Mouse (Mus musculus): ENCODE results near the gene Rpl37a. TPM values are rescaled to one million over a fixed set of nuclear protein-coding genes. Genes with fewer than 3 reads are reported as not detected.

Gene Rpl37a
- polyA plus RNA-seq (2012): 159 and 200 TPM in 2 replicates

DNA sequence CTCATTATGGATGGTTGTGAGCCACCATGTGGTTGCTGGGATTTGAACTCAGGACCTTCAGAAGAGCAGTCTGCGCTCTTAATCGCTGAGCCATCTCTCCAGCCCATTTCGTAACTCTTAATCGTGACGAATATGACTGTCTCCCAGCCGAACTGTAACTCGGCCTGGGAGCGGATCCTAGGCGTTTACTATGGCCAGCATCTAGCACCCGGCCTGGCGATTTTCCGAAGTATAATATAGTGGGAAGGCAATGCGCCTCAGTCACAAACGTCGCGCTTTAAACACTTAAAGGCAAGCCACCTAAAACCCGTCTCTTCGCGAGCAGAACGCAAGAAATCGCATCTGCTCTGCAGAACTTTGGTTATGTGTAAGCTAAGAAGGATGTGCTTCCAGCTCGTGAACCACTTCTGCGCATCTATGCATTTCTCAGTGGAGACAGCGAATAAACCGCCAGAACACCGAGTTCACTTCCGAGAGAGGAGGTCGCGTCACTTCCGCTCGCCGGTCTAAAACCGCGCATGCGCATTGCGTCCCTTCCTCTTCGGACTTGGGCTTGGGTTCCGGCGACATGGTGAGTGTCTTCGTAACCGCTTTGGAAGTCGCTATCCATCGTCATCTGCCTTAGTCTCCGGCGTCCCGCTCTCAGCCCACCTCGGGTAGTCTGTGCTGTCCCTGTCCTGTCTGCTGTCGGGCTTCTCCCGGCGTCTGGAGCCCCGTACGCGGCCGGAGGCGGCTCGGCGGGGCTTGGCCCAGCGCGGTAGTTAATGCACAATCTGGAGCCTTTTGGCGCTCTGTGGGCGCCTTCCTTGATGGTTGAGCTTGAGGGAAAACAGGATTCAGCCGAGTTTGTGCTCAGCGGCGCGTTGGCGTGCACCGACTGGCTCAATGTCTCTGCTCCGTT lies at the start of gene Rpl37a:
TSS of gene Rpl37a (plus strand) at position 538 of the 901 bp plus-strand sequence.
- TF ChIP-seq GATA1 (IDR thresholded peaks at IDR 0.05; ENCODE audit: low read length): no peak

DNA sequence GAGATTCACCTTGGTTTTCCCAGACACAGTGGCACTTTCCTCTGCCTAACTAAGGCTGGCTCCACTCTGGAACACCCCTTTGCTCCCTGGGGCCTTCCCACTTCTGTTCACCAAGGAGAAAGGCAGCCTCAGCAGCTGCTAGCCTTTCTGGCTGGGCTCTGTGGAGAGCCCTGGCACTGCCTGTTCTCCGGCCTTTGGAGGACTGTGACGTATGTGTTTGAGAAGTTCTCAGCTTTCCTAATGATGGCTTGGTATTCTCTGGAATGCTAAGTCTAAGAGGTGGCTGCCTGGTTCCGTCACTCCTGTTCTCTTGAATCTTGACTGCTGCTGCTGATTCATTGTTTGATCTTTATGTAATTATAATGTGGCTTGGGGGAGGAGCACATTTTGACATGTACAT lies 38.0 kb upstream of the Rpl37a start:
- TF ChIP-seq GATA1 (IDR thresholded peaks at IDR 0.05; ENCODE audit: low read length): no peak

DNA sequence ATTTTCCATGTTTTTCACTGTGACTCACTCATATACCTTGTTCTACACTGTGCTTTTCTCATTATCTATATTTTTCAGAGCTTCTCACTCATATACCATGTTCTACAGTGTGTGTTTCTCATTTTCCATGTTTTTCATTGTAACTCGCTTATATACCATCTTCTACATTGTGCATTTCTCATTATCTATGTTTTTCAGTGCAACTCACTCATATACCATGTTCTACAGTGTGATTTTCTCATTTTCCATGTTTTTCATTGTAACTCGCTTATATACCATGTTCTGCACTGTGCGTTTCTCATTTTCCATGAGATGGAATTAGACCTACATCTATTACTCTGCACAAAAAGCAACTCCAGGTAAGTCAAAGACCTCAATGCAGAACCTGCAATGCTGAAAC lies 14.8 kb upstream of the Rpl37a start:
- no peak for TF ChIP-seq GATA1 (IDR thresholded peaks at IDR 0.05; ENCODE audit: low read length)

DNA sequence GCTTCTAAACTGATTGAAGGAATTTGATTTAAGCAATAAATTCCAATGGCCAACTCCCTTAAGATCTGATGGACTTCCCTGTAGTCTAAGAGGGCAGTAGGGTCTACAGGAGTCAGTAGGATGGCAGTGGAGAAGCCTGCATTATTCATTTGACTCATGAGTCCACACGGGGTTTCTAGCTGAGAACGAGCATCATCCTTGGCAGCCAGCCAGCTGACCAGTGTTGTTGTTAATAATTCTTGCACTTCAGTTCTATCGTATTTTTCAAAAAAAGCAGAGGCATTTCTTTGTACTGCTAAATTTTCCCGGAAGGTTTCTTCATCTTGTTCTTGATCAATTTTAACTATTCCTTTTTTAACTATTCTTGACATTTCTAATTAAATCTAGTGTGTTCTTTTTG lies 12.4 kb upstream of the Rpl37a start:
- TF ChIP-seq GATA1 (IDR thresholded peaks at IDR 0.05; ENCODE audit: low read length): no peak

DNA sequence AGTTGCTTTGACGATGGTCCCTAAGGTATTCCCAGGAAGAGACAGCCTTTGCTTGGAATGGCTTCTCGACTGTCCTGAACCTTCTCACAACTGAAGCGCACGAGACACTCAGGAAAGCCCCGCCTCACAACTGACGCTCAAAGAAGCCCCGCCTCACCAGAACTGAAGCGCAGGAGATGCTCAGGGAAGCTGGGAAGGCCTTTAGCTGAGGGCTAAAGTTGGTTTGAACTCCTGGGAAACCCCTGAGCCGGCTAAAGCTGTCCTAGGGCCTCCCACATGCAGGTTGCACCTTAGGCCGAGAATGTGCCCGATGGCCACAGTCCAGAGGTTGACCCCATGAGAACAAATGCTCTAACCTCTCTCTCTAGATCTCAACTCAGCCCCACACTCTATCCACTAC lies 10.6 kb upstream of the Rpl37a start, which contains the start of gene Ankar:
TSS of gene Ankar (minus strand) at position 101 of the 400 bp plus-strand sequence.
- TF ChIP-seq GATA1 (IDR thresholded peaks at IDR 0.05; ENCODE audit: low read length): no peak

DNA sequence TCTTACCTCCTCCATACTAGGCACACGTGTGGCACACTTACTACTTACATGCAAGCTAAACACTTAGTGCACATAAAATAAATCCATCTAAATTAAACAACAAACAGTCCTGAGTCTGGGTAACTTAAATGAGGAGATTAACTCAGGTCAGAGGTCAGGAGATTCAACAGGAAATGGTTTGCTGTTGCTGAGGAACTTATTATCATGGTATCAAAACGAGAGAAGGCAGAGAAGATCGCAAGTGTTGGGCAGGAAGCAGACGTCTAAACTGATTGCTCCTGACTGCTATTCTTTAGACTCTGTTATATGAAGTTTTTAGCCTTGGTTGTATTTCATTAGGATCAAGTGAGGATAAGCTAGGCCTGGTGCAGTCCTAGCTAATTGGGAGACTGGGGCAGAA lies 3.6 kb upstream of the Rpl37a start:
- no peak for TF ChIP-seq GATA1 (IDR thresholded peaks at IDR 0.05; ENCODE audit: low read length)

DNA sequence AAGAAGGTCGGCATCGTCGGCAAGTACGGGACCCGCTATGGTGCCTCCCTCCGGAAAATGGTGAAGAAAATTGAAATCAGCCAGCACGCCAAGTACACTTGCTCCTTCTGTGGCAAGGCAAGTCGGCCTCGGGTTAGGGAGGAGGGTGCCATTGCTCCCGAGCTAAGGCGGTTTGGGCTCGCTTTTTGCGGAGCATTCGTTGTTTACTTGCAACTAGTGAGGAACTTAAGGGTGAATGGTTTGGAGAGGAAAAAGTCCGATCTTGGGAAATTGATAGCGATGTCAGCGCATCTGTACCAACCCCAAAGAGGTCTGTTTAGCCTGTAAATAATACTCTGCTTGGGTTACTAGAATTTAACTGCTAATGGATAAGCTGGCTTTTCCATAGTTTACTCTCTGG lies 594 bp downstream of the Rpl37a start:
- TF ChIP-seq GATA1 (IDR thresholded peaks at IDR 0.05; ENCODE audit: low read length): no peak

DNA sequence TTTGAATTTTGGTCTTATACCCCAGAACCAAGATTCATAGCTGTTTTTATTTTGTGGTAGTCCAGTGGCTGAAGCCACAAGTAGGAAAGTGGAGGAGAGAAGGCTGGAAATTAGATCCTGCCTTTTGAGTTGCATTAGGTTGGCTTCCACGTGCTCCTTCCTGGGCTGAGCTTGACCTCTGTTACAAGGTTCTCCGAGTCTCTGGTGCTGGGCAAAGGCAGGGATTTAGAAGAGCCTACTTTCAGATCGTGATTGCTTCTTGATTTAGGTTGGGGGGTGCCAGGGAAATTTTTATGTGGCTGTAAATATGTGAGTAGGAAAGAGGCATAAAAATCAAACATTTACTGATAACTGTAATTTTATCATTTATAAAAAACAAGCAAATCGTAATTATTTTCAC lies 3.5 kb downstream of the Rpl37a start:
- TF ChIP-seq GATA1 (IDR thresholded peaks at IDR 0.05; ENCODE audit: low read length): no peak

DNA sequence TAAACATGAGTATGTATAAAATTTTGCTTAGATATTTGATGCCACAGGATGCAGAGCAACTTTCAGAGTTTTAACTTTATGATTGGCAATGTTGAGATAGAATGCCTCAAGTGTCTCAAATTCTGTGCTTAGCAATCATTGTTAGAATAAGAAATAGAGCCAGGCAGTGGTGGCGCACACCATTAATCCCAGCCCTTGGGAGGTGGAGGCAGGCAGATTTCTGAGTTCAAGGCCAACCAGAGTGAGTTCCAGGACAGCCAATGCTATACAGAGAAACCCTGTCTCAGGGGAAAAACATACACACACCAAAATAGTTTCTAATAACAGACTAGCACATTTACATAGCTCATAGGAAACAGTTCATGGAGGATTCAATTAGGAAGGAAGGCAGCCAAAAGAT lies 4.0 kb downstream of the Rpl37a start:
- TF ChIP-seq GATA1 (IDR thresholded peaks at IDR 0.05; ENCODE audit: low read length): no peak

DNA sequence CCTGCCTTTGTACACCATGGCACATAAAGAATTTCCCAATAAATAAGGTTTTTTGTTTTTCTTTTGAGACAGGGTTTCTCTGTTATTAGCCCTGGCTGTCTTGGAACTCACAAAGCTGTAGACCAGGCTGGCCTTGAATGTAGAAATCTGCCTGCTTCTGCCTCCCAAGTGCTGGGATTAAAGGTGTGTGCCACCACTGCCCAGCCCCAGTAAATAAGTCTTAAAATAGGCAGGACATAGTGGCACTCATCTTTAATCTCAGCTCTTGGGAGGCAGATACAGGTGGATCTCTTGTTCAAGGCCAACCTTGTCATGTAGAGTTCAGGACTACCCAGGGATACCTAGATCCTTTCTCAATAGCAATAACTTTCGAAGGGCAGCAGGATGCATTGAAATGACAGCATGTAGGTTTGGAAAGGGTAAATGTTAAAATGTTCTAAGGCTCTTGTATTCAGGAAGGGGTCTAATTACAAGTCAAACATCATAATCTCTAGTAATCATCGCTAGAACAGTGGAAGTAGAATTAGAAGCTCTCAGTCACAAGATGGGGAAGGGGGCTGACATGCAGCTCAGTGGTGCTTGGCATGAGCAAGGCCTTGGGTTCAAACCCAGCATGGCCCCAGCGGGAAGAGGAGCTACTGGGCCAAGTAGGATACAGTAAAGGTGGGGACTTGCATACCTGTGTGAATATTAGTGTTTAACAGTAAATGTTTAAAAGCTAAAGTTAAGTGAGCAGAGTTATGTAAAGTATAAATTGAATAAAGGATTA lies 4.7 kb downstream of the Rpl37a start:
- TF ChIP-seq GATA1 (IDR thresholded peaks at IDR 0.05; ENCODE audit: low read length): no peak

DNA sequence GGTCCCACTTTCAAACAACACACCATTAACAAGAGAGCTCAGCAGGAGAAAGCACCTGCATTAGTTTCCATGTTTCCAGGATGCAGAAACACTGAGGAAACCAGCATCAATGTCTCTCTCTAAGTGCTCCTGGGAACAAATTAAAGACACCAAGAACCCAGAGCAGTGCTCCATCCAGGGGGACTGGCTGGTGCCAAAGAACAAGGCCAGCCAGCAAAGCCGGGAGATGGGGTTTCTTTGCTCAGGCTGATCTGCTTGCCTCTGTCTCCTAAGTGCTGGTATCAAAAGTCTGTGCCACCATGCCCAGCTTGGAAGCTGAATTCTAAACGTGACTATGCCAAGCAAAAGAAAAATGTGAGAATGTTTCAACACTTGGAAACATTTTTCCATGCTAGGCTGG lies 5.3 kb downstream of the Rpl37a start:
- TF ChIP-seq GATA1 (IDR thresholded peaks at IDR 0.05; ENCODE audit: low read length): no peak

DNA sequence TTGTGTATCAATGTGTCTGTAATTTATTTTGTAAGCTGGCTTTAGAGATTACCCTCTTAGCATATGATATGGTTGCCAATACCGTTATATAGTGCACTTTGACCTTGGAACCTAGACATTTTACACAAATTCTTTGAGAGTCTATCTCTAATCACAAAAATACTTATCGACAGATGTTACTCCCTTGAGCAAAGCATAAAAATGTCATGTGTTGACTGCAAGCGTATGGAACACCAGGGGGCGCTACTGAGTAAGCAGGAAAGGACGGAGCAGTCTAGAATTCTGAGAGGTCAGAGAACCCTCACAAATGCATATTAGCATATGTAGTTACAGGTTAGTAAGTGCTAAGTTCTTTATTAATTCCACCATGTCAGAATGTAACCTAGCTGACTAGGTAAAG lies 5.8 kb downstream of the Rpl37a start:
- no peak for TF ChIP-seq GATA1 (IDR thresholded peaks at IDR 0.05; ENCODE audit: low read length)

DNA sequence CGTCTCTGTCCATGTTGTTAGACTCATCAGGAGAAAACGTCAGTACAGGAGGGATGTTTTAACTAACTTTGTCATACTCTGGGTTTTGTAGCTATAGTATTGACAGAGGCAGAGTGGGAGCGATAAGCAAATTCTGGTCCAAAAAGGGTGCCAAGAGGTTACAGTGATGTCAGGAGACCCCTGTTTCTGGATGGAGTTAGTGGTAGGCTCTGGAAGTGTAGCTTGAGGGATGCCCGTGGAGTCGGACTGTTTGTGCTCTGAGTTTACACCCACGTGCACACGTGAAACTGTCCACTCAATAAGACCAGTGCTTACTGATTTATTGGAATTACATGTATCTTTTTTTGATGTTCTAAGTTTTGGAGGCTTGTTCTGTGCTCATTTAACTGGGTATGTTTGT lies 6.5 kb downstream of the Rpl37a start:
- no peak for TF ChIP-seq GATA1 (IDR thresholded peaks at IDR 0.05; ENCODE audit: low read length)

DNA sequence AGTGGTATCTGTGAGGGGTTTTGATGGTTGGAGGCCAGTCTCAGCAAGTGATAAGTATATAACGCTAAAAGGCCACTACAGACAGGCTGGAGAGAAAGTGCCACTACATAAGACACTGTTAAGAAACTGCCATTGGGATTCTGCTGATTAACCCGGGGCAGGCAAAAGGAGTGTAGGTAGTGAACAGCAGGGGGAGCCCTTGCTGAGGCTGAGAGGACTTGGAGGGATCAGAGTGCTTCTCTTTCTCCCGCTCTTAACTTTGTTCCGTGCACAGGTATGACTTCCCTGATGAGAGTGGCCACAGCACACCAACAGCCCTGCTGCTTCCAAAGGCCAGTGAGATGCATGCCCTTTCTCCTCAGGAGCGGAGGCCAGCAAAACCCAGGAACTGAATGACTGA lies 7.8 kb downstream of the Rpl37a start:
- no peak for TF ChIP-seq GATA1 (IDR thresholded peaks at IDR 0.05; ENCODE audit: low read length)

DNA sequence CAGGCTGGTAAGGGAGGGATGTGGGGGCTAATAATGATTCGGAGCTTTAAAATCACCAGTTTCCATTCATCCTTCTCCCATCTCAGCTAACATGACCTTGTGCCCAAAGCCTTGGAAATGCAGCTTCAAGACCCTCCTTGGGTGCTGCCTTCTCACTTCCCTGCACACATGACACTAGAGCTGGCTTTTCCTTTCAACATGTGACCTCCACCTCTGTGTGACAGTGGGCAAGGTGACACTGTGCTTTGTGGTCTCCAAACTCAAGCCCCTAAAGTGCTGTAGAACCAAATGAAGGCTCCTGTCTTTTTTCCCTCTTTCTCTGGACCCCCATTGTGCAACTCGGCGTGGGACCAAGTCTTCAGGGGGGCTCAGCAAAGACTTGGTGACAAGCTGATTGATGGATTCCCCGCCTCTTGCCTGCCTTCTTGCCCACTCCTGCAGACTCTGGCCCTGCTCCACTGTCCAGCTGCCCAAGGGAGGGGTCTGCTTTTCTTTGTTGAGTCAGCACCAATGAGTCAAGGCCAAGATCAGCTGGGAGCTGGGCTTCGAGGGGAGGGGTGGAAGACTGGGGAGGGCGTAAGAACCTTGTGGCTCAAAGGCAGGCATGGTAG lies 9.1 kb downstream of the Rpl37a start:
- TF ChIP-seq GATA1 (IDR thresholded peaks at IDR 0.05; ENCODE audit: low read length): no peak

DNA sequence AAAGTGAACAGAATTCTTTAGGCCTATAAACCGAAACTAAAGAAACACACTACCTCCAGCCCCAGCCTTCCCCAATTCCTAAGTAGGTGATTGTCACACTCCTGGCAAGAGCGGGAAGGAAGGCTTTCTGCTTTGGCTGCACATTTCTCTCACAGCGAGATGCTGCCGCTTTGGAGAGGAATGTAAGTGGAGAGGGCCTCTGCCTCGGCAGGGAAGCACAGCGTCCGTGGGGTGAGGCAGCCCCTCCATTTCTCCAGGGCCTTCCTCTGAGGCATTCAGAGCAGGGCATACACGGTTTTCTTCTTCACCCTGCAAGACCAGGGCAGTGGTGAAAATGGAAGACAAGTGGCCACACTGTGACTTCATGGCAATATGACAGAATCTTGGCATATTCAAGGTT lies 11.6 kb downstream of the Rpl37a start:
- no peak for TF ChIP-seq GATA1 (IDR thresholded peaks at IDR 0.05; ENCODE audit: low read length)

Measured in G1E-ER4 (cell line).